ENCODE assay signal across 8 mouse cellular contexts in the genomic region with DNA sequence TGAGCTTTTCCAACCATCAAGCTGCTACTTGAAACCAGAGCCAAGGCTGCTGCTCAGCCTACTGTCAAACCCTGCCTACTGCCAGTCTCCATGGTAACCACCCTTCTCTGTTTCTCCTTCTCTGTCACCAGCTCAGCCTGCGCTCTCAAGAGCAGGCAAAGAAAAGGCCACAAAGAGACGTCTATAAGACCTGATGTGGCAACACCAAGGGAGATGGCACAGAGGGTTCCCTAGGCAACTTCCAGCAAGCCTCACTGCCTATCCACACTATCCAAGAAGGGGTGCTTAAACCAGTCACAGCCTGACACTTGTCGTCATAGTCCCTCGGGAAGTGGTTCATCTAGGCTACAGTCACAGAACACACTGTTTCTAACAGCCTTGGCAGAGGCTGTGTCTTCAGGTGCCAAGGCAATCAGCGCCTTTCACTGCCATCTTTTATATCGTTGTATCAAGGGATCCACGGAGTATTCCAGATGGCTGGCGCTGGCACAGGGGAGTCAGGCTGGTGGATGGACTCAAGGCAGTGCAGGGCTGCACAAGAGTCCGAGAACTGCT. TPM values are rescaled to one million over a fixed set of nuclear protein-coding genes. Genes with fewer than 3 reads are reported as not detected.
DNase-seq lines count a peak whose midpoint lies in the region; ATAC-seq lines count a peak whose summit lies in the region.

No protein-coding gene starts in this region.

- DNase-seq in retina, postnatal 1 day: peak; percentile 49
- DNase-seq in retina, embryonic 14.5 days (ENCODE audit: low spot score): no peak
- peak; percentile 77 to 83 for DNase-seq in layer of hippocampus, postnatal 14 days (ENCODE audit: low spot score in 2 of 2)
- no peak for DNase-seq in ovary, postnatal 36 days (ENCODE audit: low spot score)

- ATAC-seq in forebrain, embryonic 16.5 days: peak; percentile 92
- ATAC-seq in neural tube, embryonic 15.5 days (ENCODE audit: low FRiP score): peak; percentile 85
- no peak for ATAC-seq in megakaryocyte, adult 5-6 weeks (ENCODE audit: poor library complexity, severe bottlenecking)
- no peak for ATAC-seq in erythroid progenitor cell, adult 5-6 weeks (replicated peaks; ENCODE audit: low FRiP score, poor library complexity, severe bottlenecking)

- H3K4me2 ChIP-seq in forebrain, embryonic 16.5 days (ENCODE audit: low read length): peak overlapping the region; percentile 45
- H3K4me2 ChIP-seq in neural tube, embryonic 15.5 days: no peak overlapping the region

- H3K4me1 ChIP-seq in forebrain, embryonic 16.5 days (replicated peaks; ENCODE audit: control insufficient read depth, insufficient read depth, low read length): peaks cover 23% of the 10 kb centered on the region
- H3K4me1 ChIP-seq in neural tube, embryonic 15.5 days: peaks cover 13% of the 10 kb centered on the region

- H3K27ac ChIP-seq in forebrain, embryonic 16.5 days (ENCODE audit: low read length): peak overlapping the region; percentile 98
- H3K27ac ChIP-seq in neural tube, embryonic 15.5 days (replicated peaks): peak overlapping the region; percentile 72

- WGBS in forebrain, embryonic 16.5 days: 14% methylated on average over 9 of the region's 9 CpGs
- 34% methylated on average over 9 of the region's 9 CpGs for whole genome bisulfite sequencing in neural tube, embryonic 15.5 days

- H3K27me3 ChIP-seq in forebrain, embryonic 16.5 days (replicated peaks; ENCODE audit: control insufficient read depth, insufficient read depth, low read length): no peaks in the 10 kb centered on the region
- no peaks in the 10 kb centered on the region for H3K27me3 ChIP-seq in neural tube, embryonic 15.5 days (replicated peaks)

- H3K36me3 ChIP-seq in forebrain, embryonic 16.5 days (ENCODE audit: control insufficient read depth, insufficient read depth): peaks cover 17% of the 10 kb centered on the region
- peaks cover 34% of the 10 kb centered on the region for H3K36me3 ChIP-seq in neural tube, embryonic 15.5 days

- H3K4me3 ChIP-seq in forebrain, embryonic 16.5 days (replicated peaks; ENCODE audit: low read length): no peak overlapping the region
- no peak overlapping the region for H3K4me3 ChIP-seq in neural tube, embryonic 15.5 days (replicated peaks)

- H3K9ac ChIP-seq in forebrain, embryonic 16.5 days (replicated peaks; ENCODE audit: low read depth, low read length): peak overlapping the region; percentile 35
- no peak overlapping the region for H3K9ac ChIP-seq in neural tube, embryonic 15.5 days (replicated peaks)

- no peaks in the 10 kb centered on the region for H3K9me3 ChIP-seq in forebrain, embryonic 16.5 days (ENCODE audit: control insufficient read depth, low read length)
- H3K9me3 ChIP-seq in neural tube, embryonic 15.5 days (replicated peaks): no peaks in the 10 kb centered on the region

RNA-seq across cellular contexts. Expression of gene Rpap3, which starts 33.3 kb away (rescaled TPM):
- polyA plus RNA-seq in forebrain, embryonic 16.5 days (2015; fragmentation: Nextera tagmentation; extraction: Ambion mirVana): 31.7 and 35.5 TPM in 2 replicates
- 10 to 100 TPM; 25.3 to 26.4 TPM for total RNA-seq in layer of hippocampus, postnatal 14 days (2021)
- 30.5 and 31.3 TPM in 2 replicates for polyA plus RNA-seq in neural tube, embryonic 15.5 days (2015; fragmentation: Nextera tagmentation; extraction: Ambion mirVana)
- total RNA-seq in megakaryocyte, adult 5-6 weeks (2015): 6.8 and 7.9 TPM in 2 replicates
- total RNA-seq in megakaryocyte, adult 5-6 weeks (2017): 10.8 and 12.8 TPM in 2 replicates
- 4.2 and 5.0 TPM in 2 replicates for total RNA-seq in erythroid progenitor cell, adult 5-6 weeks (2015; ENCODE audit: low replicate concordance)
- total RNA-seq in erythroid progenitor cell, adult 5-6 weeks (2017; ENCODE audit: low replicate concordance): 6.4 and 6.6 TPM in 2 replicates

RNA-seq across cellular contexts. Expression of gene Endou, which starts 58.9 kb away (rescaled TPM):
- 0.18 and 0.42 TPM in 2 replicates for polyA plus RNA-seq in forebrain, embryonic 16.5 days (2015; fragmentation: Nextera tagmentation; extraction: Ambion mirVana)
- 1 to 10 TPM in 1 of 2 experiments, under 1 TPM in 1; 0.81 to 1.7 TPM for total RNA-seq in layer of hippocampus, postnatal 14 days (2021)
- 0.15 and 3.5 TPM in 2 replicates for polyA plus RNA-seq in neural tube, embryonic 15.5 days (2015; fragmentation: Nextera tagmentation; extraction: Ambion mirVana)
- total RNA-seq in megakaryocyte, adult 5-6 weeks (2015): 0.21 TPM in 1 of 2 replicates, not detected in the other
- total RNA-seq in megakaryocyte, adult 5-6 weeks (2017): 0.40 and 0.81 TPM in 2 replicates
- total RNA-seq in erythroid progenitor cell, adult 5-6 weeks (2015; ENCODE audit: low replicate concordance): 3.8 TPM in 1 of 2 replicates, not detected in the other
- total RNA-seq in erythroid progenitor cell, adult 5-6 weeks (2017; ENCODE audit: low replicate concordance): not detected in 2 replicates

Comparison
In these comparisons a context has a peak if more than half of its experiments do, and no peak if none do; other contexts are left out.
1. DNase-seq: peak in retina, postnatal 1 day (single experiment) and layer of hippocampus, postnatal 14 days (2 of 2); none in retina, embryonic 14.5 days (single experiment) and ovary, postnatal 36 days (single experiment).
2. ATAC-seq: peak in forebrain, embryonic 16.5 days (single experiment) and neural tube, embryonic 15.5 days (single experiment); none in megakaryocyte, adult 5-6 weeks (single experiment) and erythroid progenitor cell, adult 5-6 weeks (single experiment).